Mouse (Mus musculus): Measurements from ENCODE around the gene Tmem221. TPM values are rescaled to one million over a fixed set of nuclear protein-coding genes. Genes with fewer than 3 reads are reported as not detected.

Tmem221 gene
- polyA plus RNA-seq, 1 experiment from 2014 or later, result 0.54 TPM

- peaks cover 16% of the 10 kb centered on the region for H3K27me3 ChIP-seq (replicated peaks; ENCODE audit: low read depth, poor library complexity, severe bottlenecking)
- no peaks in the 10 kb centered on the region for H3K9me3 ChIP-seq
- H3K36me3 ChIP-seq (replicated peaks), result peaks cover 20% of the 10 kb centered on the region
- 95% methylated on average over 8 of the region's 8 CpGs for WGBS
- H3K4me1 ChIP-seq, result peaks cover 42% of the 10 kb centered on the region
- H3K4me3 ChIP-seq, result peak overlapping the region; percentile 93; the same call in 1 of the 2 replicates
- no peak overlapping the region for H3K27ac ChIP-seq (replicated peaks)
- DNase-seq (ENCODE audit: low spot score), result no peak
Measured at GRCm38 (mm10) chr8:71593556-71594323, 35.1 kb upstream of the Tmem221 start.

DNA sequence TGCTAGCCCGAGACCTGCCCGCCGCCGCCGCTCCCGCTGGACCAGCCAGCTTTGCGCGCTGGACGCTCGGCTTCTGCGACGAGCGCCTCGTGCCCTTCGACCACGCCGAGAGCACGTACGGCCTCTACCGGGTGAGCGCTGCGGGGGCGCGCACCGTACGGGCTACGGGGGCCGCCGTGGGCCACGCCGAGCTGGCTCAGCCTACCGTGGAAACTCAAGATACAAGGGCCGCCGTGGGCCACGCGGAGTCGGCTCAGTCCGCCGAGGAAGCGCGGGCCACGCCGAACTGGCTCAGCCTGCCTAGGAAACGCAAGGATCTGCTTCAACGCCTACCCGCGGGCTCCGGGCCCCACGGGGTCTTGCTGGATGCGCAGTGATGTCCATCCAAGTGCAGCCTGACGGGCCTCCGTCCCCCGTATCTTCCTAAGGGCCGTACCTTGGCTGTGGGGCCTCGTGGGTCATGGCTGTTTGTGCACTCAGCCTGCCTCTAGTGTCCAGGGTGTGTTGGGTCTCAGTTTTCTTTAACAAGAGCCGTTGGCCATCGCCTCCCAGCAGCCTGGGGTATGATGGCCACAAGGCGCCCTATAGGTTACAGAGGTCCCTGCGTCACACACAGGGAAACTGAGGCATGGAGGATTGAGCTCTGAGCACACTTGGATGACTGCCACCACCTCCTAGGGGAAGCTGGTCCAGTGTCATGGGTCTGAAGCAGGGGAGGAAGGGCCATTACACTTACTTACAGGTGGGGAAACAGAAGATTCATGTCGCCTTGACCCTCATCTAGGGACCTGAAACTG, 33.9 kb upstream of the Tmem221 start:
- peak overlapping the region; percentile 97 for H3K27ac ChIP-seq (replicated peaks)
- H3K4me1 ChIP-seq, result peaks cover 42% of the 10 kb centered on the region
- DNase-seq (ENCODE audit: low spot score), result no peak
- H3K9me3 ChIP-seq, result no peaks in the 10 kb centered on the region
- H3K4me3 ChIP-seq, result peak overlapping the region; percentile 93
- peaks cover 16% of the 10 kb centered on the region for H3K27me3 ChIP-seq (replicated peaks; ENCODE audit: low read depth, poor library complexity, severe bottlenecking)
- H3K36me3 ChIP-seq (replicated peaks), result peaks cover 20% of the 10 kb centered on the region
- WGBS, result 5% methylated on average over 60 of the region's 60 CpGs

DNA sequence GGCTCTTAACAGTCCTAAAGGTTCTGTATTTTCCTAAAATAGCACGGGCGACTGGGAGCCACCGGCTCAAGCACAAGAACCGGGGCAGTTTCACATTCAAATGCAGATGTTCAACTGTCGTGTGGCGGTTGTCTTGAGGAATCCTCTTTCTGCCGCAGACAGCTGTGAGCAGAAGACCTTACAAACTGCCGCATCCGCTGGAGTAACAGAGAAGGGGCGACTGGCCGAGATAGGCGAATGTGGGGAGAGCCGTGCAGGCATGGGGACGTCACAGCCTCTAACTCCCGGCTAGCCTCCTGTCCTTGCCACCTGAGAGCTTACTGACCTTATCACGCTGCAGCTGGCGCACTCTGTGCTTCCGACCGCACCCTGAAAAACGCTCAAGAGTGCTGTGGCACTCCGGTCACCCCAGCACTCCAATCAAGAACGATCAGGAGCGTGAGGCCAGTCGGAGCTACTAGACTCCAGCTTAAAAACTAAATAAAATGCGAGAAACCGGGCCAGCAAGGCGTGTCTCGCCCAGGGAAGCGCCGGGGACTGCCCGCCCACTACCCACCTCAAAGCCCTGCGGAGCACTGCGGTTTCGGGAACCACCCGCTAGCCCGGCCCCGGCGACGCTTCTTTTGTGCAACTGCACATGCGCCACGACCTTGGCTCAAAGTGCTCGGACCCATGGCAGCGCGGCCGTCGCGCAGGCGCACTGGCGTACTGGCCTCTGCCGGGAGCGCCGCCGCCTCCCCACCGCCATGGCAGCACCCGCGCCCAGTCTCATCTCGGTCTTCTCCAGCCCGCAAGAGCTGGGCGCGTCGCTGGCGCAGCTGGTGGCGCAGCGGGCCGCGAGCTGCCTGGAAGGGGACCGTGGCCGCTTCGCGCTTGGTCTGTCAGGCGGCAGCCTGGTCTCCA, 33.1 kb upstream of the Tmem221 start, which contains the start of gene Pgls:
TSS of gene Pgls (plus strand) at position 706 of the 903 bp plus-strand sequence.
- Histone ChIP-seq H3K27ac (replicated peaks) (peak within 1 kb of the TSS; percentile 97), H3K36me3 (replicated peaks) (peaks cover 23% of the 10 kb centered on the region), H3K27me3 (replicated peaks; ENCODE audit: low read depth, poor library complexity, severe bottlenecking) (peaks cover 16% of the 10 kb centered on the region), H3K4me3 (peak within 1 kb of the TSS; percentile 93), H3K4me1 (peaks cover 42% of the 10 kb centered on the region), H3K9me3 (no peaks in the 10 kb centered on the region)
- DNase-seq (ENCODE audit: low spot score), result peak; percentile 97
- under 1% methylated on average over 71 of the region's 71 CpGs for WGBS

DNA sequence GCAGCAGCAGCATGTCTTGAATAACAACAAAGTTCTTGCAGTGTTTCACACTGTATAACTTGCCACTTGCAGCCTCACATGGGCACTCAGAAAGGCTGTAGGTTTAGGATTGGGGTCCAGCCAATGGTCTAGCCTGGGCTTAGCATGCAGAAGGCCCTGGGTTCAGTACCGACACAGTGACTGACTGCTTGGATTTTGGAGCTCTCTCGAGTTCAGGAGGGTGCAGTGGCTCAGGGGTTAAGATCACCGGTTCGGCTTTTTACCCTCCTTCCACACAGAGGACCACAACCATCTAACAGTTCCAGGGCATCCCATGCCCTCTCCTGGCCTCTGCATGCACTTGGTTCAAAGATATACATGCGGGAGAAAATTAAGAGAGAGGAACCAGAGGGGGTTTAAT, 32.3 kb upstream of the Tmem221 start:
- H3K27ac ChIP-seq (replicated peaks), result peak overlapping the region; percentile 97; the same call in 1 of the 2 replicates
- no peaks in the 10 kb centered on the region for H3K9me3 ChIP-seq
- H3K27me3 ChIP-seq (replicated peaks; ENCODE audit: low read depth, poor library complexity, severe bottlenecking), result peaks cover 16% of the 10 kb centered on the region
- peaks cover 28% of the 10 kb centered on the region for H3K36me3 ChIP-seq (replicated peaks)
- peak overlapping the region; percentile 93 for H3K4me3 ChIP-seq
- 33% methylated on average over 5 of the region's 5 CpGs for WGBS
- DNase-seq (ENCODE audit: low spot score), result no peak
- peaks cover 37% of the 10 kb centered on the region for H3K4me1 ChIP-seq

- Histone ChIP-seq H3K27me3 (replicated peaks; ENCODE audit: low read depth, poor library complexity, severe bottlenecking) (peaks cover 16% of the 10 kb centered on the region), H3K27ac (replicated peaks) (no peak overlapping the region), H3K4me1 (peaks cover 22% of the 10 kb centered on the region), H3K4me3 (no peak overlapping the region), H3K36me3 (replicated peaks) (peaks cover 33% of the 10 kb centered on the region), H3K9me3 (no peaks in the 10 kb centered on the region)
- WGBS, result 63% methylated on average over 3 of the region's 3 CpGs
- no peak for DNase-seq (ENCODE audit: low spot score)
Measured at GRCm38 (mm10) chr8:71588762-71589161, 30.1 kb upstream of the Tmem221 start.

DNA sequence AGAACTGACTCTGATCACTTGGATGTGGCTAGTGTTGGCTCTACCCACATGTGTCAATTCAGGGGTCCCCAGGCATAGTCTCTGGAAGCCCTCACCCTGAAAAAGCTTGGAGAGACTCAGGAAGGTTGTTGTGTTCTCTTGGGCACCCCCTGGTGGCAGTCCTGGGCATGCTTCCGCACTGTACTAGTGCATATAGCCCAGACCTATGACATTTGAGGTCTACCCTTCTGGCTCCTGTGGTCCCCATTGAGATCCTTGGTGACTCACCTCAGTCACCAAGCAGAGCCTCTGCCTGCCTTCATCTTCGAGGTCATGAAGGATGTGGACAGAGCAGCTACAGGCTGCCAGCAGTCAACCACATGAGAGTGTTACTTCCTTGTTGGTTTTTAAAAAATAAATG, 28.2 kb upstream of the Tmem221 start:
- peaks cover 16% of the 10 kb centered on the region for H3K27me3 ChIP-seq (replicated peaks; ENCODE audit: low read depth, poor library complexity, severe bottlenecking)
- H3K36me3 ChIP-seq (replicated peaks), result peaks cover 31% of the 10 kb centered on the region
- no peaks in the 10 kb centered on the region for H3K9me3 ChIP-seq
- WGBS, result 80% methylated on average over 2 of the region's 2 CpGs
- no peak overlapping the region for H3K4me3 ChIP-seq
- DNase-seq (ENCODE audit: low spot score), result peak; percentile 62
- peaks cover 9% of the 10 kb centered on the region for H3K4me1 ChIP-seq
- H3K27ac ChIP-seq (replicated peaks), result no peak overlapping the region

- H3K27me3 ChIP-seq (replicated peaks; ENCODE audit: low read depth, poor library complexity, severe bottlenecking), result peaks cover 33% of the 10 kb centered on the region
- H3K4me3 ChIP-seq, result no peak overlapping the region
- DNase-seq (ENCODE audit: low spot score), result no peak
- H3K27ac ChIP-seq (replicated peaks), result no peak overlapping the region
- 34% methylated on average over 9 of the region's 9 CpGs for WGBS
- peaks cover 33% of the 10 kb centered on the region for H3K36me3 ChIP-seq (replicated peaks)
- H3K9me3 ChIP-seq, result no peaks in the 10 kb centered on the region
- H3K4me1 ChIP-seq, result no peaks in the 10 kb centered on the region
Measured at GRCm38 (mm10) chr8:71580201-71580600, 21.5 kb upstream of the Tmem221 start.

DNA sequence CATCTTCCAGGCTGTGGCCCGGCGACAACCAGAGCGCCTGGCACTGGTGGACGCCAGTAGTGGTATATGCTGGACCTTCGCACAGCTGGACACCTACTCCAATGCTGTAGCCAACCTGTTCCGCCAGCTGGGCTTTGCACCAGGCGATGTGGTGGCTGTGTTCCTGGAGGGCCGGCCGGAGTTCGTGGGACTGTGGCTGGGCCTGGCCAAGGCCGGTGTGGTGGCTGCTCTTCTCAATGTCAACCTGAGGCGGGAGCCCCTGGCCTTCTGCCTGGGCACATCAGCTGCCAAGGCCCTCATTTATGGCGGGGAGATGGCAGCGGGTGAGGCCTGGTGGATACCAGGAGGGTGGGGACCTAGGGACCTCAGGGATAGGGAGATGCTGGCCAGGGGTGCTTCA, 20.8 kb upstream of the Tmem221 start:
- Histone ChIP-seq H3K27ac (replicated peaks) (no peak overlapping the region), H3K27me3 (replicated peaks; ENCODE audit: low read depth, poor library complexity, severe bottlenecking) (peaks cover 33% of the 10 kb centered on the region), H3K36me3 (replicated peaks) (peaks cover 25% of the 10 kb centered on the region), H3K4me3 (no peak overlapping the region), H3K4me1 (no peaks in the 10 kb centered on the region), H3K9me3 (no peaks in the 10 kb centered on the region)
- no peak for DNase-seq (ENCODE audit: low spot score)
- WGBS, result 89% methylated on average over 14 of the region's 14 CpGs

GRCm38 (mm10) chr8:71579009-71579408, 20.3 kb upstream of the Tmem221 start:
- H3K4me1 ChIP-seq, result no peaks in the 10 kb centered on the region
- no peak for DNase-seq (ENCODE audit: low spot score)
- 85% methylated on average over 1 of the region's 1 CpGs for WGBS
- H3K9me3 ChIP-seq, result no peaks in the 10 kb centered on the region
- H3K36me3 ChIP-seq (replicated peaks), result peaks cover 21% of the 10 kb centered on the region
- peaks cover 33% of the 10 kb centered on the region for H3K27me3 ChIP-seq (replicated peaks; ENCODE audit: low read depth, poor library complexity, severe bottlenecking)
- no peak overlapping the region for H3K4me3 ChIP-seq
- H3K27ac ChIP-seq (replicated peaks), result no peak overlapping the region

- Histone ChIP-seq H3K9me3 (no peaks in the 10 kb centered on the region), H3K36me3 (replicated peaks) (peaks cover 17% of the 10 kb centered on the region), H3K27me3 (replicated peaks; ENCODE audit: low read depth, poor library complexity, severe bottlenecking) (peaks cover 33% of the 10 kb centered on the region), H3K4me1 (0 out of 2 replicates have a peak, but pooled peaks cover 1% of the 10 kb centered on the region), H3K27ac (replicated peaks) (no peak overlapping the region), H3K4me3 (no peak overlapping the region)
- WGBS, result 75% methylated on average over 4 of the region's 4 CpGs
- no peak for DNase-seq (ENCODE audit: low spot score)
Measured at GRCm38 (mm10) chr8:71577856-71578387, 19.3 kb upstream of the Tmem221 start.

GRCm38 (mm10) chr8:71575020-71575419, 16.3 kb upstream of the Tmem221 start:
- no peak overlapping the region for H3K4me3 ChIP-seq
- H3K4me1 ChIP-seq, result peaks cover 16% of the 10 kb centered on the region
- 67% methylated on average over 1 of the region's 1 CpGs for WGBS
- no peak overlapping the region for H3K27ac ChIP-seq (replicated peaks)
- peaks cover 4% of the 10 kb centered on the region; the same call in 1 of the 2 replicates for H3K36me3 ChIP-seq (replicated peaks)
- DNase-seq (ENCODE audit: low spot score), result no peak
- no peaks in the 10 kb centered on the region for H3K9me3 ChIP-seq
- peaks cover 15% of the 10 kb centered on the region for H3K27me3 ChIP-seq (replicated peaks; ENCODE audit: low read depth, poor library complexity, severe bottlenecking)

- no peak overlapping the region for H3K27ac ChIP-seq (replicated peaks)
- WGBS, result 84% methylated on average over 7 of the region's 7 CpGs
- H3K36me3 ChIP-seq (replicated peaks), result peaks cover under 1% of the 10 kb centered on the region; the same call in 1 of the 2 replicates
- peaks cover 21% of the 10 kb centered on the region for H3K4me1 ChIP-seq
- peaks cover 9% of the 10 kb centered on the region for H3K27me3 ChIP-seq (replicated peaks; ENCODE audit: low read depth, poor library complexity, severe bottlenecking)
- no peak for DNase-seq (ENCODE audit: low spot score)
- no peaks in the 10 kb centered on the region for H3K9me3 ChIP-seq
- H3K4me3 ChIP-seq, result no peak overlapping the region
Measured at GRCm38 (mm10) chr8:71574426-71574825, 15.8 kb upstream of the Tmem221 start.
